Mouse (Mus musculus) C2C12 (cell line): ENCODE data around the gene Tsga13. TPM values are rescaled to one million over a fixed set of nuclear protein-coding genes. Genes with fewer than 3 reads are reported as not detected.

Experiments
- H3K27me3 ChIP-seq: one replicate; pipeline ENCODE4 v1.6.1; 2011; ENCODE audit not compliant: control insufficient read depth, insufficient read depth, insufficient read length
- H3K36me3 ChIP-seq: one replicate; pipeline ENCODE4 v1.6.1; 2011; ENCODE audit not compliant: control insufficient read depth, insufficient read depth
- H3K4me3 ChIP-seq: one replicate; pipeline ENCODE4 v1.5.1; 2011; ENCODE audit warnings: mild to moderate bottlenecking, control low read depth; ENCODE audit not compliant: poor library complexity, insufficient read depth, severe bottlenecking
- H3K79me2 ChIP-seq: one replicate; pipeline ENCODE4 v1.6.1; 2011; ENCODE audit not compliant: control insufficient read depth, insufficient read depth
- H3K79me3 ChIP-seq: one replicate; pipeline ENCODE4 v1.6.1; 2011; ENCODE audit warnings: low read depth, control low read depth
- H3ac ChIP-seq: one replicate; pipeline ENCODE3; 2011; ENCODE audit warnings: low read depth; ENCODE audit not compliant: control insufficient read depth, insufficient read length
- CEBPB ChIP-seq: IDR thresholded peaks from one replicate; pipeline ENCODE4 v1.6.1; 2011; ENCODE audit warnings: low read depth, mild to moderate bottlenecking, control low read depth, moderate library complexity
- CTCF ChIP-seq: IDR thresholded peaks from one replicate; pipeline ENCODE4 v1.5.1; 2011; ENCODE audit not compliant: control insufficient read depth, insufficient read depth, insufficient read length
- FOSL1 ChIP-seq: IDR thresholded peaks from one replicate; pipeline ENCODE4 v1.8.0; 2011; ENCODE audit warnings: mild to moderate bottlenecking, low read length; ENCODE audit not compliant: poor library complexity, insufficient read depth, severe bottlenecking
- MAX ChIP-seq: IDR thresholded peaks from one replicate; pipeline ENCODE4 v1.6.1; 2011; ENCODE audit warnings: mild to moderate bottlenecking, control low read depth
- MYOD1 ChIP-seq: IDR thresholded peaks from one replicate; pipeline ENCODE4 v1.6.1; 2011; ENCODE audit warnings: low read depth; ENCODE audit not compliant: control insufficient read depth, insufficient read length
- MYOG ChIP-seq: IDR thresholded peaks from one replicate; pipeline ENCODE4 v1.6.1; 2011; ENCODE audit not compliant: control insufficient read depth, insufficient read length; ENCODE audit errors: extremely low read depth
- USF1 ChIP-seq: IDR thresholded peaks from one replicate; pipeline ENCODE4 v1.6.1; 2011; ENCODE audit warnings: low read depth, mild to moderate bottlenecking, control low read depth, moderate library complexity
- polyA plus RNA-seq: library from polyadenylated mRNA; unstranded; fragments of >200 nt; fragmentation: generic; extraction: Trizol; gene quantifications from one replicate; pipeline ENCODE4 v1.2.1, GENCODE M21; 2012; ENCODE audit warnings: missing spikeins

Tsga13 gene
- polyA plus RNA-seq, 1 experiment: not detected

GRCm38 (mm10) chr6:30896986-30897327 lies 18.4 kb downstream of the Tsga13 start:
- Histone ChIP-seq H3K79me2 (no peaks in the 10 kb centered on the region), H3K36me3 (no peaks in the 10 kb centered on the region), H3K4me3 (no peak overlapping the region), H3K27me3 (no peaks in the 10 kb centered on the region), H3K79me3 (no peaks in the 10 kb centered on the region), H3ac (no peak overlapping the region)
- TF ChIP-seq MAX (no peak), CTCF (no peak), FOSL1 (no peak), USF1 (no peak), CEBPB (no peak), MYOD1 (no peak), MYOG (no peak)

- Histone ChIP-seq H3K27me3 (no peaks in the 10 kb centered on the region), H3K79me2 (no peaks in the 10 kb centered on the region), H3ac (peak within 1 kb of the TSS; percentile 84), H3K36me3 (no peaks in the 10 kb centered on the region), H3K4me3 (peak within 1 kb of the TSS; percentile 57), H3K79me3 (no peaks in the 10 kb centered on the region)
- TF ChIP-seq MYOG (no peak), CTCF (no peak), FOSL1 (no peak), MAX (no peak), CEBPB (no peak), MYOD1 (no peak), USF1 (no peak)
Measured at GRCm38 (mm10) chr6:30896195-30896985, 19.0 kb downstream of the Tsga13 start, which contains the start of gene Copg2. TSS of gene Copg2 (minus strand) at chr6:30896794.

GRCm38 (mm10) chr6:30895819-30896194 lies 19.6 kb downstream of the Tsga13 start:
- Histone ChIP-seq H3K4me3 (peak overlapping the region; percentile 57), H3K79me2 (no peaks in the 10 kb centered on the region), H3K36me3 (no peaks in the 10 kb centered on the region), H3ac (peak overlapping the region; percentile 84), H3K79me3 (no peaks in the 10 kb centered on the region), H3K27me3 (no peaks in the 10 kb centered on the region)
- TF ChIP-seq MYOG (no peak), CTCF (no peak), CEBPB (no peak)

- Histone ChIP-seq H3K36me3 (peaks cover 5% of the 10 kb centered on the region), H3K27me3 (no peaks in the 10 kb centered on the region), H3K4me3 (no peak overlapping the region), H3ac (no peak overlapping the region), H3K79me2 (no peaks in the 10 kb centered on the region), H3K79me3 (no peaks in the 10 kb centered on the region)
- TF ChIP-seq CEBPB (no peak), USF1 (no peak)
Measured at GRCm38 (mm10) chr6:30893081-30893480, 22.3 kb downstream of the Tsga13 start.

GRCm38 (mm10) chr6:30891761-30892160 lies 23.6 kb downstream of the Tsga13 start:
- Histone ChIP-seq H3K27me3 (no peaks in the 10 kb centered on the region), H3K79me2 (no peaks in the 10 kb centered on the region), H3K4me3 (no peak overlapping the region), H3ac (no peak overlapping the region), H3K79me3 (no peaks in the 10 kb centered on the region), H3K36me3 (peaks cover 5% of the 10 kb centered on the region)
- TF ChIP-seq MYOG: no peak
- TF ChIP-seq USF1: no peak
- no peak for TF ChIP-seq FOSL1
- TF ChIP-seq MYOD1: no peak
- TF ChIP-seq MAX: no peak
- no peak for TF ChIP-seq CTCF
- no peak for TF ChIP-seq CEBPB

- Histone ChIP-seq H3ac (no peak overlapping the region), H3K27me3 (no peaks in the 10 kb centered on the region), H3K36me3 (peaks cover 11% of the 10 kb centered on the region), H3K79me2 (no peaks in the 10 kb centered on the region), H3K4me3 (no peak overlapping the region), H3K79me3 (no peaks in the 10 kb centered on the region)
- TF ChIP-seq MYOG (no peak), CTCF (no peak), FOSL1 (no peak), MAX (no peak), MYOD1 (no peak), CEBPB (no peak), USF1 (no peak)
Measured at GRCm38 (mm10) chr6:30884856-30885255, 30.5 kb downstream of the Tsga13 start.
